Mouse (Mus musculus) stomach, postnatal 0 days (tissue): Measurements from ENCODE around the gene Skor1. TPM values are rescaled to one million over a fixed set of nuclear protein-coding genes. Genes with fewer than 3 reads are reported as not detected.

ENCODE experiments used
- ATAC-seq: fragments of 200-750 bp; cut with Nextera tagmentation; 2 replicates; pipeline ENCODE4 v1.8.0; 2017; ENCODE audit not compliant: low FRiP score, low TSS enrichment
- DNase-seq: peaks from one replicate; pipeline ENCODE4 v3.0.0-alpha.2; 2016; ENCODE audit warnings: low spot score
- H3K27ac ChIP-seq: fragments of 300-500 bp; sonication (generic); replicated peaks from 2 replicates; pipeline ENCODE4 v1.5.1; 2014; ENCODE audit warnings: mild to moderate bottlenecking, control low read depth
- H3K27me3 ChIP-seq: fragments of 300-500 bp; sonication (generic); 2 replicates; pipeline ENCODE4 v1.6.1; 2014; ENCODE audit warnings: low read length; ENCODE audit not compliant: control insufficient read depth, insufficient read depth
- H3K36me3 ChIP-seq: fragments of 300-500 bp; sonication (generic); 2 replicates; pipeline ENCODE4 v1.6.1; 2014; ENCODE audit warnings: low read length, mixed read lengths; ENCODE audit not compliant: control insufficient read depth, insufficient read depth
- H3K4me1 ChIP-seq: fragments of 300-500 bp; sonication (generic); replicated peaks from 2 replicates; pipeline ENCODE4 v1.6.1; 2014; ENCODE audit warnings: antibody characterized with exemption; ENCODE audit not compliant: control insufficient read depth, insufficient read depth
- H3K4me2 ChIP-seq: fragments of 300-500 bp; sonication (generic); replicated peaks from 2 replicates; pipeline ENCODE4 v1.6.1; 2014; ENCODE audit warnings: low read depth, mild to moderate bottlenecking, control low read depth, moderate library complexity
- H3K4me3 ChIP-seq: fragments of 300-500 bp; sonication (generic); 2 replicates; pipeline ENCODE4 v1.5.1; 2014; ENCODE audit warnings: low read depth, low read length, control low read depth
- H3K9ac ChIP-seq: fragments of 300-500 bp; sonication (generic); 2 replicates; pipeline ENCODE4 v1.6.1; 2014; ENCODE audit warnings: mild to moderate bottlenecking, low read length, control low read depth, mixed read lengths
- H3K9me3 ChIP-seq: fragments of 300-500 bp; sonication (generic); 2 replicates; pipeline ENCODE4 v1.6.1; 2016; ENCODE audit warnings: low read length; ENCODE audit not compliant: control insufficient read depth
- CTCF ChIP-seq: IDR thresholded peaks from 2 replicates; pipeline ENCODE4 v1.5.1; 2016; ENCODE audit warnings: antibody characterized with exemption, low read depth, mild to moderate bottlenecking, moderate library complexity
- EP300 ChIP-seq: optimal IDR thresholded peaks from 2 replicates; pipeline ENCODE3; 2016; ENCODE audit warnings: antibody characterized with exemption
- WGBS: fragments of 180-500 bp; shearing (Covaris S2); extraction: QIAGEN DNeasy Blood & Tissue Kit; methylation state at CpG from one replicate; pipeline ENCODE4 v1.1.7; 2014; 5-methylcytosine and 5-hydroxymethylcytosine counted together
- polyA plus RNA-seq: library from polyadenylated mRNA; unstranded; fragments of >200 nt; fragmentation: Nextera tagmentation; extraction: Ambion mirVana; gene quantifications from 2 replicates; pipeline ENCODE4 v1.2.1, GENCODE M21; 2015

Skor1 gene
- polyA plus RNA-seq, 1 experiment from 2014 or later: not detected

DNA sequence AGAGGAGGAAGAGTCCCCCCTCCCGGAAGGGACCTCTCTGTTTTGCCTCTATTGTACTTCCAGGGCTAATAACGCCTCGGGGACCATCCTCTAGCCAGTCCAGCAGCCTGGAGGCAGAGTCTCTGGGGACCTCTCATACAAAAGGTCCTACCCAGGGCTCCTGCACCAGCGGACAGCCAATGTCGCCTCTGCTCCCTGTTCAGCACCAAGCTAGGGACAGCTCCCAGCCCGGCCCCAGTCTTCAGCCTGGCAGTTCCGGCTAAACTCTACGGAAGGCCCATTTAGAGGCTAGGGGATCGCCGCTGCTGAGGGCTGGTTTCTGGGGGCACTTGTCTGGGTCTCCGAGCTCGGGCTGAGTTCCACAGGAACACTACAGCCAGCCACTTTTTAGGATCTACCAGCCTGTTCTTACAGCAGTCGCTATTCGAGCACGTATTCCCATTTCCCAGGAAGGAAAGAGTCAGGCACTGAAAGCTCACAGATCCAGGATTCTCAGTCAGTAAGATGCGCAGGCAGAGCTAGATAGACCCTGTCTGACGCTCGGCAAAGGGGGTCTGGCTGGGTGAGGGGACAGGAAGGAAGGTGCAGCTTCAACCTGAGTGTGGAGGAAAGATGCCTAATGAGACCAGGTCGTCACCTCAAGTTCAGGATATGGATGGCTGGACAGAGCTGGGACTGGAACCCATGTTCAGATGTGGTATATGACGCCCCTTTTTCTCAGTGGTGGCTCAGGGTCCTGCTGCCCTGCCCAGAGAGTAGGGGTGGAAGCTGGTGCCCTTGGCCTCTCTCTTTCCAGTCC, 2.5 kb upstream of the Skor1 start:
- peaks cover 42% of the 10 kb centered on the region for H3K27me3 ChIP-seq
- peak; percentile 89 for DNase-seq
- no peak overlapping the region for H3K4me2 ChIP-seq
- H3K36me3 ChIP-seq: no peaks in the 10 kb centered on the region
- no peaks in the 10 kb centered on the region for H3K4me1 ChIP-seq
- H3K9ac ChIP-seq: no peak overlapping the region
- no peak for TF ChIP-seq CTCF
- TF ChIP-seq EP300: no peak
- no peak overlapping the region for H3K4me3 ChIP-seq
- ATAC-seq: peak; percentile 73
- no peaks in the 10 kb centered on the region for H3K9me3 ChIP-seq
- no peak overlapping the region for H3K27ac ChIP-seq
- 3% methylated on average over 20 of the region's 20 CpGs for WGBS

DNA sequence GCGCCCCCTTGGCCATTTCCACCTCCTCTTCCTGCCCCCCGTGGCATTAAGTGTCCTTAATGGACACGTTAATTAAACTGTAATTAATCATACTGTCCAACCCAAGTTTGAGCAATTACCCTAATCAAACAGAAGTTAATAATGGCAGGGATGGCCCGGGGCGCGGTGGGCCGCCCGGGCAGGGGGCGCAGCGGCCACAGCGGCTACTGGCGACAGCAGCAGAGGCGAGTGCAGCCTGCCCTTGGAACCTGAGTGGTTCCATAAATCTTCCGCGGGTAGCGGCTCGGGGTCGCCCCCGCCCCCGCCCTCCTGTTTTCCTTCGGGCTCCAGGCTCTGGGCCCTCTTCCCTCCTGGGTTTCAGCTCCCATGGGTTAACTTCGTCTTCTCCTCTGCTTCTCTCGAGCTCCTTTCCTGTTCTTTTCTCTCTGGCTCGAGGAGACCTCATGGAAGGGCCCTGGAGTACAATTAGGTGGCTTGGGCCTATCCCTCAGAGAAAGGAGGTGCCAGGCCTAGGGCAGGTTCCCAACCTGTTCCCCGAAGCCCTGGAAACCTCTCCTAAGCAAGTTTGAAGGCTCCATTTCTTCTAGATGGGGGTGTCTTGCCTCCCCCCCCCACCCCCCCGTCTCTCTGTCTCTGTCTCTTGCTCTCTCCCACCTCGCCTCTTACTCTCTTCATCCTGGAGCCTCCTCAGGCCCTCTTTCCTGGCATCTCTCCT, 1.5 kb upstream of the Skor1 start:
- H3K4me1 ChIP-seq: no peaks in the 10 kb centered on the region
- no peak overlapping the region for H3K4me3 ChIP-seq
- no peak for DNase-seq
- no peak for ATAC-seq
- H3K9me3 ChIP-seq: no peaks in the 10 kb centered on the region
- H3K9ac ChIP-seq: no peak overlapping the region
- no peak overlapping the region for H3K4me2 ChIP-seq
- peaks cover 50% of the 10 kb centered on the region for H3K27me3 ChIP-seq
- no peaks in the 10 kb centered on the region for H3K36me3 ChIP-seq
- TF ChIP-seq CTCF (no peak), EP300 (no peak)
- 4% methylated on average over 27 of the region's 27 CpGs for WGBS
- H3K27ac ChIP-seq: no peak overlapping the region

GRCm38 (mm10) chr9:63149372-63149766, 608 bp upstream of the Skor1 start:
- H3K9ac ChIP-seq: no peak overlapping the region
- H3K27me3 ChIP-seq: peaks cover 59% of the 10 kb centered on the region
- H3K27ac ChIP-seq: no peak overlapping the region
- no peaks in the 10 kb centered on the region for H3K9me3 ChIP-seq
- H3K4me3 ChIP-seq: peak overlapping the region; percentile 45
- no peaks in the 10 kb centered on the region for H3K4me1 ChIP-seq
- DNase-seq (no peak), ATAC-seq (no peak)
- no peaks in the 10 kb centered on the region for H3K36me3 ChIP-seq
- TF ChIP-seq CTCF (no peak), EP300 (no peak)
- 1% methylated on average over 20 of the region's 20 CpGs for WGBS
- peak overlapping the region; percentile 62 for H3K4me2 ChIP-seq

- 0 out of 2 replicates have a peak overlapping the region, but pooled peaks have one; percentile 45 for H3K4me3 ChIP-seq
- no peaks in the 10 kb centered on the region for H3K9me3 ChIP-seq
- no peak overlapping the region for H3K9ac ChIP-seq
- TF ChIP-seq EP300 (no peak), CTCF (no peak)
- 3% methylated on average over 14 of the region's 14 CpGs for WGBS
- ATAC-seq: no peak
- H3K27me3 ChIP-seq: peaks cover 70% of the 10 kb centered on the region
- no peak overlapping the region for H3K27ac ChIP-seq
- H3K4me1 ChIP-seq: no peaks in the 10 kb centered on the region
- no peak for DNase-seq
- H3K36me3 ChIP-seq: no peaks in the 10 kb centered on the region
- no peak overlapping the region for H3K4me2 ChIP-seq
Measured at GRCm38 (mm10) chr9:63147786-63148409, 863 bp downstream of the Skor1 start.

DNA sequence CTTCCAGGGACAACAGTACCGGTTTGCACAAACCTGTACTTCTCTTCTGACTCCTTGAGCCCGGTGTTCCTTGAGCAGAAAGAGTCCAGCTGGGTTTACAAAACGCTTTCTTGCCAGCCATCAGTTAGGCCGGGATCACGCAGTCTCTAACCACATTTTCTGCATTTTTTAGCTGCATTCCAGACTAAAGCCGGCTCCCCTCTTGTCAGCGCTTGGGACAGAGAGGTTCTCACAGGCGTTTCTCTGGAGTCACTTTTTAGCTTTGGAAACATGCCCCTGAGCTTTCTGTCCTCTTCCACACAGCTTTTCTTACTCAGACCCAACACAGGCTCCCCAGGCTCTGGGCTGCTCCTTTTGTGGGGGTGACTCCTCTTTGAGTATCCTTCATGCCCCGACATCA, 1.5 kb downstream of the Skor1 start:
- ATAC-seq (no peak), DNase-seq (no peak)
- WGBS: 1% methylated on average over 9 of the region's 9 CpGs
- Histone ChIP-seq H3K9ac (no peak overlapping the region), H3K4me1 (no peaks in the 10 kb centered on the region), H3K9me3 (no peaks in the 10 kb centered on the region), H3K36me3 (no peaks in the 10 kb centered on the region), H3K4me3 (no peak overlapping the region; the same call in 1 of the 2 replicates), H3K4me2 (no peak overlapping the region), H3K27me3 (peaks cover 71% of the 10 kb centered on the region), H3K27ac (no peak overlapping the region)
- TF ChIP-seq CTCF (no peak), EP300 (no peak)

DNA sequence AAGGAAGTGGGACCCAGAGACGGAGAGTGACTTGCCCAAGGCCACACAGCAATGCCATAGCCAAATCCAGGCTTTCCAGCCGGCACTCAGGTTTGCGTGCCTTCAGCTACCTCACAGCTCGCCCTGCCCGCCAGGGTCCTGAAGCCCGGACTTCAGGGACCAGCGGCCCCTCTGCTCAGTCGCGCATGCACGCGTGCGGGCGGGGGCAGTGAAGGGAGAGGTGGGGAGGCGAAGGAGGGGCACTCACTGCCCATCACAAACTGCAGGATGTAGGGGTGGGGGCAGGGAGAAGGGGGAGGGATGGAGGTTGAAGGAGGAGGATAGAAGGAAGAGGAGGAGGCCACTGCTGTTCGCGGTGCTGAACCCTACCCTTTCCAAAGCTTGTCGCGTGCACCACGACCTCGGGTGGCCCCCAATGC, 1.9 kb downstream of the Skor1 start:
- Histone ChIP-seq H3K4me3 (peak overlapping the region; percentile 31), H3K9ac (no peak overlapping the region), H3K4me2 (peak overlapping the region; percentile 36), H3K36me3 (no peaks in the 10 kb centered on the region), H3K9me3 (no peaks in the 10 kb centered on the region), H3K27me3 (peaks cover 74% of the 10 kb centered on the region), H3K27ac (no peak overlapping the region), H3K4me1 (no peaks in the 10 kb centered on the region)
- DNase-seq: no peak
- TF ChIP-seq EP300: no peak
- no peak for TF ChIP-seq CTCF
- no peak for ATAC-seq
- under 1% methylated on average over 20 of the region's 20 CpGs for WGBS
